Mouse (Mus musculus) midbrain, postnatal 0 days (tissue): ENCODE results near the gene Gimap8. TPM values are rescaled to one million over a fixed set of nuclear protein-coding genes. Genes with fewer than 3 reads are reported as not detected.
A peak's percentile ranks its signal among the peaks of the same experiment; 100 is the strongest.

Experiments used
- ATAC-seq: fragments of 200-750 bp; cut with Nextera tagmentation; 2 replicates; pipeline ENCODE4 v1.8.0; 2017; ENCODE audit warnings: moderate number of reproducible peaks, mild to moderate bottlenecking, moderate TSS enrichment, moderate library complexity; ENCODE audit not compliant: low FRiP score
- DNase-seq: peaks from one replicate; pipeline ENCODE4 v3.0.0-alpha.2; 2015; ENCODE audit warnings: low spot score
- H3K27ac ChIP-seq: fragments of 300-500 bp; sonication (generic); 2 replicates; pipeline ENCODE4 v1.5.1; 2014; ENCODE audit warnings: low read depth, mild to moderate bottlenecking, low read length, mixed read lengths
- H3K27me3 ChIP-seq: fragments of 300-500 bp; sonication (generic); 2 replicates; pipeline ENCODE4 v1.6.1; 2014; ENCODE audit warnings: low read length, control low read depth, mixed read lengths; ENCODE audit not compliant: insufficient read depth
- H3K36me3 ChIP-seq: fragments of 300-500 bp; sonication (generic); 2 replicates; pipeline ENCODE4 v1.6.1; 2014; ENCODE audit warnings: low read length, control low read depth, mixed read lengths; ENCODE audit not compliant: insufficient read depth
- H3K4me1 ChIP-seq: fragments of 300-500 bp; sonication (generic); 2 replicates; pipeline ENCODE4 v1.6.1; 2014; ENCODE audit warnings: mild to moderate bottlenecking, control low read depth, antibody characterized with exemption, low read length, mixed read lengths; ENCODE audit not compliant: insufficient read depth
- H3K4me2 ChIP-seq: fragments of 300-500 bp; sonication (generic); 2 replicates; pipeline ENCODE4 v1.6.1; 2014; ENCODE audit warnings: low read depth, mild to moderate bottlenecking, low read length, mixed read lengths; ENCODE audit not compliant: poor library complexity, severe bottlenecking
- H3K4me3 ChIP-seq: fragments of 300-500 bp; sonication (generic); 2 replicates; pipeline ENCODE4 v1.5.1; 2014; ENCODE audit warnings: low read depth, mild to moderate bottlenecking, low read length, moderate library complexity
- H3K9ac ChIP-seq: fragments of 300-500 bp; sonication (generic); replicated peaks from 2 replicates; pipeline ENCODE4 v1.6.1; 2014; ENCODE audit warnings: mild to moderate bottlenecking, low read length, moderate library complexity, mixed read lengths; ENCODE audit not compliant: poor library complexity, severe bottlenecking
- H3K9me3 ChIP-seq: fragments of 300-500 bp; sonication (generic); 2 replicates; pipeline ENCODE4 v1.6.1; 2016; ENCODE audit warnings: low read length, control low read depth
- CTCF ChIP-seq: IDR thresholded peaks from 2 replicates; pipeline ENCODE4 v1.5.1; 2016; ENCODE audit warnings: antibody characterized with exemption, mild to moderate bottlenecking
- WGBS: fragments of 180-500 bp; shearing (Covaris S2); extraction: QIAGEN DNeasy Blood & Tissue Kit; methylation state at CpG from one replicate; pipeline ENCODE4 v1.1.7; 2014; 5-methylcytosine and 5-hydroxymethylcytosine counted together
- polyA plus RNA-seq: library from polyadenylated mRNA; unstranded; fragments of >200 nt; fragmentation: Nextera tagmentation; extraction: Ambion mirVana; gene quantifications from 2 replicates; pipeline ENCODE4 v1.2.1, GENCODE M21; 2015
- total RNA-seq: library from RNA; depleted of rRNA; stranded (reverse); fragments of >200 nt; gene quantifications from 2 replicates; pipeline ENCODE4 v1.2.3, GENCODE M21; 2014

Gene Gimap8
- total and polyA plus RNA-seq, 2 experiments from 2014 or later = 0.53 to 0.60 TPM

GRCm38 (mm10) chr6:48628808-48629660, 18.0 kb upstream of the Gimap8 start:
- Histone ChIP-seq H3K4me1 (peaks cover 16% of the 10 kb centered on the region), H3K27me3 (0 out of 2 replicates have a peak, but pooled peaks cover 7% of the 10 kb centered on the region), H3K4me2 (peak overlapping the region; percentile 81), H3K9ac (peak overlapping the region; percentile 63), H3K9me3 (no peaks in the 10 kb centered on the region), H3K27ac (peak overlapping the region; percentile 47), H3K4me3 (peak overlapping the region; percentile 44), H3K36me3 (peaks cover 2% of the 10 kb centered on the region; the same call in 1 of the 2 replicates)
- 0 out of 2 replicates have a peak, but pooled peaks have one; percentile 4 for TF ChIP-seq CTCF
- ATAC-seq (peak; percentile 77), DNase-seq (peak; percentile 53)
- 8% methylated on average over 46 of the region's 54 CpGs for WGBS

GRCm38 (mm10) chr6:48629661-48630034, 17.4 kb upstream of the Gimap8 start:
- 15% methylated on average over 13 of the region's 13 CpGs for WGBS
- Histone ChIP-seq H3K9ac (peak overlapping the region; percentile 63), H3K27ac (peak overlapping the region; percentile 47; the same call in 1 of the 2 replicates), H3K9me3 (no peaks in the 10 kb centered on the region), H3K4me2 (peak overlapping the region; percentile 81), H3K27me3 (0 out of 2 replicates have a peak, but pooled peaks cover 7% of the 10 kb centered on the region), H3K4me1 (peaks cover 16% of the 10 kb centered on the region), H3K36me3 (peaks cover 2% of the 10 kb centered on the region; the same call in 1 of the 2 replicates), H3K4me3 (peak overlapping the region; percentile 44)
- ATAC-seq (peak; percentile 9; the same call in 1 of the 2 replicates), DNase-seq (no peak)
- no peak for TF ChIP-seq CTCF

GRCm38 (mm10) chr6:48630831-48631230, 16.2 kb upstream of the Gimap8 start:
- Histone ChIP-seq H3K27me3 (0 out of 2 replicates have a peak, but pooled peaks cover under 1% of the 10 kb centered on the region), H3K4me1 (peaks cover 16% of the 10 kb centered on the region), H3K4me3 (no peak overlapping the region), H3K9ac (no peak overlapping the region), H3K9me3 (no peaks in the 10 kb centered on the region), H3K27ac (no peak overlapping the region), H3K36me3 (peaks cover 2% of the 10 kb centered on the region; the same call in 1 of the 2 replicates), H3K4me2 (no peak overlapping the region)
- TF ChIP-seq CTCF = no peak
- ATAC-seq = no peak
- 94% methylated on average over 8 of the region's 8 CpGs for WGBS
- DNase-seq = no peak

- DNase-seq = no peak
- no peak for TF ChIP-seq CTCF
- ATAC-seq = no peak
Observed at GRCm38 (mm10) chr6:48635105-48635504, 11.9 kb upstream of the Gimap8 start.

GRCm38 (mm10) chr6:48636515-48636914, 10.5 kb upstream of the Gimap8 start:
- H3K9me3 ChIP-seq = no peaks in the 10 kb centered on the region
- no peak overlapping the region for H3K9ac ChIP-seq
- DNase-seq (no peak), ATAC-seq (no peak)
- no peaks in the 10 kb centered on the region for H3K4me1 ChIP-seq
- WGBS = 52% methylated on average over 6 of the region's 6 CpGs
- peaks cover 2% of the 10 kb centered on the region; the same call in 1 of the 2 replicates for H3K36me3 ChIP-seq
- H3K27me3 ChIP-seq = no peaks in the 10 kb centered on the region
- no peak overlapping the region for H3K4me2 ChIP-seq
- no peak overlapping the region for H3K4me3 ChIP-seq
- no peak overlapping the region for H3K27ac ChIP-seq
- TF ChIP-seq CTCF = no peak

More at GRCm38 (mm10) chr6:48635105-48635504, 11.9 kb upstream of the Gimap8 start:
- Histone ChIP-seq H3K27ac (no peak overlapping the region), H3K36me3 (peaks cover 2% of the 10 kb centered on the region; the same call in 1 of the 2 replicates), H3K4me1 (no peaks in the 10 kb centered on the region), H3K4me2 (no peak overlapping the region), H3K4me3 (no peak overlapping the region), H3K27me3 (no peaks in the 10 kb centered on the region), H3K9me3 (no peaks in the 10 kb centered on the region), H3K9ac (no peak overlapping the region)
- 92% methylated on average over 2 of the region's 2 CpGs for WGBS
